ENCODE assay signal across 11 mouse cellular contexts in genomic region chr8:91909637-91910383, GRCm38 (mm10).
DNase-seq lines count a peak whose midpoint lies in the region; ATAC-seq lines count a peak whose summit lies in the region.
"Had no signal": no experiment of that assay in that cellular context is flagged by ENCODE, and none has a peak within 500 bp of the region (broad histone marks: within the 10 kb centered on the region; RNA-seq: fewer than 3 reads in every experiment).

No protein-coding gene starts in this region.

- H3K4me3 ChIP-seq in hindbrain, embryonic 11.5 days (ENCODE audit: low read depth, low read length) = no peak overlapping the region
- H3K4me3 ChIP-seq in hindbrain, embryonic 10.5 days = no peak overlapping the region
- no peak overlapping the region for H3K4me3 ChIP-seq in embryonic facial prominence, embryonic 10.5 days
- H3K4me3 ChIP-seq in heart, embryonic 11.5 days (ENCODE audit: low read depth, low read length) = no peak overlapping the region
- H3K4me3 ChIP-seq: limb, embryonic 12.5 days; neural tube, embryonic 13.5 days had no signal

- no peaks in the 10 kb centered on the region for H3K27me3 ChIP-seq in hindbrain, embryonic 11.5 days (ENCODE audit: control insufficient read depth, insufficient read depth, low read length)
- H3K27me3 ChIP-seq in hindbrain, embryonic 10.5 days (ENCODE audit: insufficient read depth, poor library complexity, severe bottlenecking) = peaks cover 7% of the 10 kb centered on the region; the same call in 1 of the 2 replicates
- H3K27me3 ChIP-seq in embryonic facial prominence, embryonic 10.5 days (replicated peaks; ENCODE audit: low read depth, poor library complexity, severe bottlenecking) = peaks cover 20% of the 10 kb centered on the region; the same call in 1 of the 2 replicates
- peaks cover 9% of the 10 kb centered on the region for H3K27me3 ChIP-seq in heart, embryonic 11.5 days (ENCODE audit: control insufficient read depth, insufficient read depth, low read length)

- no peak overlapping the region for H3K27ac ChIP-seq in hindbrain, embryonic 11.5 days (ENCODE audit: low read depth, low read length)
- H3K27ac ChIP-seq in hindbrain, embryonic 10.5 days = no peak overlapping the region
- H3K27ac ChIP-seq in embryonic facial prominence, embryonic 10.5 days (replicated peaks) = no peak overlapping the region
- no peak overlapping the region for H3K27ac ChIP-seq in heart, embryonic 11.5 days (ENCODE audit: low read depth, low read length)
- H3K27ac ChIP-seq: limb, embryonic 12.5 days; neural tube, embryonic 13.5 days had no signal

- H3K9ac ChIP-seq in hindbrain, embryonic 11.5 days (ENCODE audit: low read depth, low read length) = no peak overlapping the region
- no peak overlapping the region for H3K9ac ChIP-seq in heart, embryonic 11.5 days (ENCODE audit: low read depth, low read length)
- H3K9ac ChIP-seq: limb, embryonic 12.5 days; neural tube, embryonic 13.5 days had no signal

- no peaks in the 10 kb centered on the region for H3K9me3 ChIP-seq in hindbrain, embryonic 11.5 days (ENCODE audit: control insufficient read depth, low read length)
- H3K9me3 ChIP-seq in hindbrain, embryonic 10.5 days = no peaks in the 10 kb centered on the region
- H3K9me3 ChIP-seq in embryonic facial prominence, embryonic 10.5 days = no peaks in the 10 kb centered on the region
- no peaks in the 10 kb centered on the region for H3K9me3 ChIP-seq in heart, embryonic 11.5 days (replicated peaks; ENCODE audit: control insufficient read depth, low read length)
- H3K9me3 ChIP-seq: limb, embryonic 12.5 days; neural tube, embryonic 13.5 days had no signal

- DNase-seq in hindbrain, embryonic 11.5 days (ENCODE audit: low spot score) = peak; percentile 14
- no peak for DNase-seq in hindbrain, embryonic 10.5 days (ENCODE audit: low spot score)
- peak; percentile 23 for DNase-seq in adrenal gland, adult 8-10 months
- peak; percentile 43 for DNase-seq in embryonic facial prominence, embryonic 10.5 days (ENCODE audit: low spot score)
- peak; percentile 30 to 32 for DNase-seq in layer of hippocampus, postnatal 36 days
- DNase-seq in cerebellum, postnatal 4 days (ENCODE audit: low spot score in 2 of 2) = no peak
- DNase-seq in urinary bladder, postnatal 25 days (ENCODE audit: low spot score) = no peak
- DNase-seq: lung, postnatal 4 days had no signal

- no peak for ATAC-seq in hindbrain, embryonic 11.5 days (ENCODE audit: low FRiP score)
- no peak for ATAC-seq in heart, embryonic 11.5 days (replicated peaks; ENCODE audit: insufficient number of reproducible peaks, low FRiP score, low TSS enrichment)

- H3K4me2 ChIP-seq in hindbrain, embryonic 11.5 days (replicated peaks; ENCODE audit: low read depth, low read length) = no peak overlapping the region
- no peak overlapping the region for H3K4me2 ChIP-seq in heart, embryonic 11.5 days
- H3K4me2 ChIP-seq: limb, embryonic 12.5 days; neural tube, embryonic 13.5 days had no signal

- 62% methylated on average over 14 of the region's 14 CpGs for WGBS in hindbrain, embryonic 11.5 days
- 75% methylated on average over 14 of the region's 14 CpGs for WGBS in hindbrain, embryonic 10.5 days
- 67% methylated on average over 14 of the region's 14 CpGs for WGBS in embryonic facial prominence, embryonic 10.5 days
- 52% methylated on average over 14 of the region's 14 CpGs for WGBS in heart, embryonic 11.5 days (ENCODE audit: insufficient replicate concordance)

- no peaks in the 10 kb centered on the region for H3K36me3 ChIP-seq in hindbrain, embryonic 11.5 days (ENCODE audit: control insufficient read depth, insufficient read depth, low read length)
- no peaks in the 10 kb centered on the region for H3K36me3 ChIP-seq in hindbrain, embryonic 10.5 days
- H3K36me3 ChIP-seq in embryonic facial prominence, embryonic 10.5 days (replicated peaks) = no peaks in the 10 kb centered on the region
- no peaks in the 10 kb centered on the region for H3K36me3 ChIP-seq in heart, embryonic 11.5 days (ENCODE audit: control insufficient read depth, insufficient read depth, low read length)
- H3K36me3 ChIP-seq: limb, embryonic 12.5 days; neural tube, embryonic 13.5 days had no signal

- no peaks in the 10 kb centered on the region for H3K4me1 ChIP-seq in hindbrain, embryonic 11.5 days (replicated peaks; ENCODE audit: control insufficient read depth, insufficient read depth, low read length)
- H3K4me1 ChIP-seq in hindbrain, embryonic 10.5 days (replicated peaks) = peaks cover 19% of the 10 kb centered on the region
- H3K4me1 ChIP-seq in embryonic facial prominence, embryonic 10.5 days = peaks cover 24% of the 10 kb centered on the region
- peaks cover 4% of the 10 kb centered on the region; the same call in 1 of the 2 replicates for H3K4me1 ChIP-seq in heart, embryonic 11.5 days (ENCODE audit: control insufficient read depth, insufficient read depth, low read length)

Comparison
In these comparisons a context has a peak if more than half of its experiments do, and no peak if none do; other contexts are left out.
1. DNase-seq: peak in hindbrain, embryonic 11.5 days (single experiment), adrenal gland, adult 8-10 months (single experiment), embryonic facial prominence, embryonic 10.5 days (single experiment) and layer of hippocampus, postnatal 36 days (2 of 2); none in hindbrain, embryonic 10.5 days (single experiment), cerebellum, postnatal 4 days (0 of 2) and urinary bladder, postnatal 25 days (single experiment).